Mouse (Mus musculus) neural tube, embryonic 13.5 days (tissue): ENCODE results near the gene Wfdc1. TPM values are rescaled to one million over a fixed set of nuclear protein-coding genes. Genes with fewer than 3 reads are reported as not detected.
A peak's percentile ranks its signal among the peaks of the same experiment; 100 is the strongest.

Source experiments
- ATAC-seq: fragments of 200-750 bp; cut with Nextera tagmentation; 2 replicates; pipeline ENCODE4 v1.8.0; 2017; ENCODE audit warnings: low read depth, mild to moderate bottlenecking, moderate TSS enrichment, moderate library complexity
- H3K27ac ChIP-seq: fragments of 300-500 bp; sonication (generic); replicated peaks from 2 replicates; pipeline ENCODE4 v1.5.1; 2015; ENCODE audit warnings: moderate library complexity, mild to moderate bottlenecking, inconsistent platforms
- H3K27me3 ChIP-seq: fragments of 300-500 bp; sonication (generic); 2 replicates; pipeline ENCODE4 v1.6.1; 2015; ENCODE audit warnings: mild to moderate bottlenecking, inconsistent platforms
- H3K36me3 ChIP-seq: fragments of 300-500 bp; sonication (generic); 2 replicates; pipeline ENCODE4 v1.6.1; 2015; ENCODE audit warnings: mild to moderate bottlenecking, inconsistent platforms
- H3K4me1 ChIP-seq: fragments of 300-500 bp; sonication (generic); replicated peaks from 2 replicates; pipeline ENCODE4 v1.6.1; 2015; ENCODE audit warnings: inconsistent platforms
- H3K4me2 ChIP-seq: fragments of 300-500 bp; sonication (generic); 2 replicates; pipeline ENCODE4 v1.6.1; 2015; ENCODE audit warnings: inconsistent platforms, mild to moderate bottlenecking, moderate library complexity
- H3K4me3 ChIP-seq: fragments of 300-500 bp; sonication (generic); 2 replicates; pipeline ENCODE4 v1.5.1; 2015; ENCODE audit warnings: mild to moderate bottlenecking, inconsistent platforms
- H3K9ac ChIP-seq: fragments of 300-500 bp; sonication (generic); 2 replicates; pipeline ENCODE4 v1.6.1; 2015; ENCODE audit warnings: moderate library complexity, mild to moderate bottlenecking, inconsistent platforms
- H3K9me3 ChIP-seq: fragments of 300-500 bp; sonication (generic); 2 replicates; pipeline ENCODE4 v1.6.1; 2016; ENCODE audit warnings: inconsistent platforms
- WGBS: fragments of 180-500 bp; shearing (Covaris S2); methylation state at CpG from one replicate; pipeline ENCODE4 v1.1.7; 2015; 5-methylcytosine and 5-hydroxymethylcytosine counted together
- polyA plus RNA-seq: library from polyadenylated mRNA; unstranded; fragments of >200 nt; fragmentation: Nextera tagmentation; extraction: Ambion mirVana; gene quantifications from 2 replicates; pipeline ENCODE4 v1.2.1, GENCODE M21; 2015

Wfdc1 gene
- polyA plus RNA-seq, 1 experiment from 2014 or later, result 3.4 TPM

DNA sequence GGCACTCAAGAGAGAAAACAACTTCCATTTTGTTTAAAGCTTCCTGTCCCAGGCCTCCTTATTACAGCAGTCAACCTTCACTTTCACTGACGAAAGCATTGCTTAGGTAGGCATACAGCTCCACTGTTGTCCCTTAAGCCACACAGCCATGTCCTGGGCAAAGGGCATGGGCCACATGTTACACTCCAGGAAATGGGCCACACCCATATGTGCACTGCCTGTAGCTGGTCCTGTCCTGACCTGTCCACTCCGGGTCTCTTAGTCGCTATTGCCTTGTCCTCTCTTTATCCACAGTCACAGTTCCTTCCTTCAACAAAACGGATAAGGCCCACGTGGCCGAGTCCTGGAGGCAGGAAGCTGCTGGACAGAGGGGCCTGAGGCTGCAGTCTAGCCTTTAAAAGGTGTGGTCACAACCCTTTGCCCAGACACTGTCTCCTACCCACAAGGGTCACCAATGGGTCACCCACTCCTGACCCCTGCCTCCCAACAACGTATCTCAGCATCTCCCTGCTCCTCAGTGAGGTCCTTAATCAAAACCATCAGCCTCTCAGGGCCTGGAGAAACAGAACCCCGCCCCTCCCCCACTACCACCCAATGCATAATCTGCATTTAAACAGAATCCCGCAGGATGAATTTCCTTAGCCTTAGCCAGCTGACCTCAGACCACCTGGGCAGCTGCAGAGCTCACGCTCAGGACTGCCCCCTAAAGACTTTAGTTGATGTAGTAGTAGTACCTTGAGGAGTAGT lies 38.4 kb upstream of the Wfdc1 start:
- H3K27ac ChIP-seq, result no peak overlapping the region
- no peak overlapping the region for H3K4me2 ChIP-seq
- H3K36me3 ChIP-seq, result no peaks in the 10 kb centered on the region
- no peak overlapping the region for H3K4me3 ChIP-seq
- peaks cover 14% of the 10 kb centered on the region for H3K4me1 ChIP-seq
- no peaks in the 10 kb centered on the region for H3K9me3 ChIP-seq
- H3K27me3 ChIP-seq, result no peaks in the 10 kb centered on the region
- H3K9ac ChIP-seq, result no peak overlapping the region
- ATAC-seq, result no peak
- 40% methylated on average over 10 of the region's 10 CpGs for WGBS

DNA sequence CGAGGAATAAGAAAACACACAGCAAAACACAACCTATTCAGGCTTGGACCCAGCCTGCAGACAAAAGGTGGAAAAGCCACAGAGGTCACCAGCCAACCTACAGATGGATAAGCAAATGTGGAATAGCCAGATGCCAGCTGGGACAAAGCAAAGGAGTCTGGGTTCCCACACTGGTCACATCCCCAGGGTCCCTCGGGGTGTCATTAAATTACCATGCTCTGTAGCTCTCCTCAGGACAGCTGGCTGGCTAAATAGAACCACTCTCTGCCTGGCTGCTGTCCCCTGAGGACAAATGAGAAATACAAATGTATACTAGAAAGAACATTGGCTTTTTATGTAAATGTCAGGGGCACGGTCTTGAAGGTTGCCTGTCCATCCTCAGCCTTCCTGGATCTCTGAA lies 35.3 kb upstream of the Wfdc1 start:
- 16% methylated on average over 3 of the region's 3 CpGs for WGBS
- H3K4me1 ChIP-seq, result peaks cover 32% of the 10 kb centered on the region
- H3K27ac ChIP-seq, result no peak overlapping the region

DNA sequence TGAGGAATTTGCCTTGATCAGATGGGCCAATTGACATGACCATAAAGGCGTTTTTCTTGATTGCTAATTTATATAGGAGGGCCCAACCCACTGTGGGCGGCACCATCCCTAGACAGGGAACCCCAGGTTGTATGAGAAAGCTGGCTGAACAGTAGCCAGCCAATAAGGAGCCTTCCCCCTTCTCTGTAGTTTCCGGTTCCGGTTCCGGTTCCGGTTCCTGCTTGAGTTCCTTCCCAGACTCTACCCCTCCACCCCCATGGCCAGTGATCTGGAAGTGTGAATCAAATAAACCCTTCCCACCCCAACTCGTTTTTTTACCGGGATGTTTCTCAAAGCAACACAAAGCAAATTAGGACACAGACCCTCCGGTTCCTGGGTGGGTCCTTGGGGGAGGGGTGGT lies 33.9 kb upstream of the Wfdc1 start:
- Histone ChIP-seq H3K4me3 (no peak overlapping the region), H3K36me3 (no peaks in the 10 kb centered on the region), H3K27me3 (peaks cover 13% of the 10 kb centered on the region), H3K4me2 (no peak overlapping the region), H3K4me1 (peaks cover 33% of the 10 kb centered on the region), H3K9me3 (no peaks in the 10 kb centered on the region), H3K9ac (no peak overlapping the region), H3K27ac (no peak overlapping the region)
- ATAC-seq, result no peak
- WGBS, result 88% methylated on average over 9 of the region's 9 CpGs

More for the DNA sequence above, 35.3 kb upstream of the Wfdc1 start:
- peak; percentile 53; the same call in 1 of the 2 replicates for ATAC-seq
- Histone ChIP-seq H3K36me3 (no peaks in the 10 kb centered on the region), H3K9me3 (no peaks in the 10 kb centered on the region), H3K4me2 (no peak overlapping the region), H3K4me3 (no peak overlapping the region), H3K9ac (no peak overlapping the region), H3K27me3 (peaks cover 11% of the 10 kb centered on the region)

DNA sequence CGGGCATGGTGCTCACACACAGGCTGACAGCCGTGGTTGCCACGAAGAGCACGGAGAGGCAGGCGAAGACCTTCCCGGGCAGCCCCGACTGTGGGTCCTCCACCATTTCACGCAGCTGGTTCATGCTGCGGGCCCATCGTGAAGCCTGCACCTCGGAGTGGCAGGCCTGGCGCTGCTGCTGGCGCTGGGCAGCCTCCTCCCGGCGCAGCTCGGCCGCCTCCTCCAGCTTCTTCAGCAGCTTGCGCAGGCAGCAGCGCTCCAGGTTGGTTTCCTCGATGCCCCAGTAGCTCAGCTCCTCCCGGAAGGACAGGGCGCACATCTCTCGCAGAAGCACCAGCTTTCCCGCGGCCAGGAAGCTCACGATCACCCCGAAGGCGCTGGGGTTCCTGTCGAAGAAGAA lies 33.3 kb upstream of the Wfdc1 start:
- no peak overlapping the region for H3K4me3 ChIP-seq
- H3K9ac ChIP-seq, result 0 out of 2 replicates have a peak overlapping the region, but pooled peaks have one; percentile 26
- H3K9me3 ChIP-seq, result no peaks in the 10 kb centered on the region
- no peak overlapping the region for H3K4me2 ChIP-seq
- H3K4me1 ChIP-seq, result peaks cover 33% of the 10 kb centered on the region
- no peak for ATAC-seq
- H3K27me3 ChIP-seq, result peaks cover 20% of the 10 kb centered on the region
- H3K36me3 ChIP-seq, result no peaks in the 10 kb centered on the region
- 55% methylated on average over 29 of the region's 29 CpGs for WGBS
- H3K27ac ChIP-seq, result no peak overlapping the region

DNA sequence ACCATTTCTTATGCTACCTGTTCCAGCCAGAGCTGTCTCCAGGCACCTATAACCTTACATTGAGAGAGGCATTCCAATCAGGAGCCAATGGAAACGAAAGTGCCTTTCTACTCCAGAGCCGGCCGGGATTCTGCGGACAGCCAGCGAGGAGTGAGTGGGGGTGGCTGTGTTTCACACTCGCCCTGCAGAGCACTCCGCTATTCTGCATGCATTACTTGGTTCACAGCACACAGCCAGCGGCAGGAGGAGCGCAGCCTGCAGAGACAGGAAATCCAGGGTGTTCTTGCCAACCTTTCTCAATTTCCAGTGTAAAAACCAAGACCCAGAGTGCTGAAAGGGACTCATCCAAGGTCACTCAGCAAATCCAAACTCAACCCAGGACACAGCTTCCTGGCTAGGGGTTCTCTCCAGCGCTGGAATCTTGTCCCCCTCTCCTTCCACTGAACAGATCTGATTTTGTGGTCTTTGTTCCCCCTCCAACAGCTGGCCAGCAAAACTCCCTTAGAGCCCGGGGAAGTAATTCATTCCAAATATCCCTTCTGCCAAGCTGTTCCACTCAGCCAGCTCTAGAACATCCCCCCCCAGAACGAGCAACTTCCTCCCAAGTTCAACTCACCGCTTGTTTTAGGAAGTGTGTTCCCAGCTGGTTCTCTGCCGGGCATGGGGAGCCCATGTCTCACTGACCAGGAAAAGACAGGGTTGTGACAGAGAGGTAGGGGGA lies 31.4 kb upstream of the Wfdc1 start:
- Histone ChIP-seq H3K27me3 (peaks cover 20% of the 10 kb centered on the region), H3K27ac (0 out of 2 replicates have a peak overlapping the region, but pooled peaks have one; percentile 4), H3K9me3 (no peaks in the 10 kb centered on the region), H3K36me3 (no peaks in the 10 kb centered on the region), H3K4me1 (peaks cover 33% of the 10 kb centered on the region), H3K4me3 (no peak overlapping the region), H3K9ac (no peak overlapping the region), H3K4me2 (no peak overlapping the region)
- 24% methylated on average over 14 of the region's 14 CpGs for WGBS
- no peak for ATAC-seq

DNA sequence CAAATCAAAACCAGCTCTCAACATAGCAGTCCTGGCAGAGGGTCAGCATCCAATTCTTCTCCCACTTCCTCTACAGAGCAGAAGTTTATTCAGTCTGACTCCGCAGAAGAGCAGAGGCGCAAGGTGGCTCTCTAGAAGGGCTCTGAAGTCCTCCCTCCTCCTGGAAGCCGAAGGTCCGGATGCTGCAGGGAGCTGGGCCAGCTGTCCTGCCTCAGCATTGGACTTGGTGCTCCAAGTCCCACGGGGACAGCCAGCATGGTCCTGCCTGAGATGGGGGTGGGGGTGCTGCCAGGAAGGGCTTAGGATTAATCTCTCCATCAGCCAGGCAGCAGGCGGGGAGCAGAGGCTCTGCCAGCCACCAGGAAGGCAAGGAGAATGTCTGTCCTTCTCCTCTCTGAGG lies 30.8 kb upstream of the Wfdc1 start, which contains the start of gene Kcng4:
Gene Kcng4, minus strand, starts transcription at position 303 of the 400 bp plus-strand sequence.
- Histone ChIP-seq H3K4me3 (no peak within 1 kb of the TSS), H3K36me3 (no peaks in the 10 kb centered on the region), H3K27me3 (peaks cover 20% of the 10 kb centered on the region), H3K4me2 (no peak within 1 kb of the TSS), H3K9me3 (no peaks in the 10 kb centered on the region), H3K9ac (no peak within 1 kb of the TSS), H3K27ac (0 out of 2 replicates have a peak within 1 kb of the TSS, but pooled peaks have one; percentile 4), H3K4me1 (peaks cover 34% of the 10 kb centered on the region)
- no peak for ATAC-seq
- 61% methylated on average over 6 of the region's 6 CpGs for WGBS

DNA sequence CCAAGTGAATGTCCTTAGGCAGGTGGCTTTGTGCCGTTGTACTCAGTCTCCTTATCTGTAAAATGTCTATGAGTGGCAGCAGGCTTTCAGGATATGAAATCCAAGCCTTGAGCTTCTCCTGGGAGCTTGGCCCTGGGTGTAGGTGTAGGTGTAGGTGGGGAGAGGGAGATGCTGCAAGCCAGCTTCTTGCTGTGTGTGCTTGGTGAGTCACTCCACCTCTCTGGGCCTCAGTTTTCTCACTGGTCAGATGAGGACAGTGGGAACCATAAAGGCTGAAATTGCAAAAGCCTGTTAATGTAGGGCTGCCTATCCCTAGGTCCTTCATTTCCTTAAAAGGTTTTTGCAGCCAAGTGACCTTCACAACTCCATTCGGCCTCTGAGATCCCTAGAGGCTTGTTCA lies 30.2 kb upstream of the Wfdc1 start:
- peaks cover 20% of the 10 kb centered on the region for H3K27me3 ChIP-seq
- H3K4me3 ChIP-seq, result no peak overlapping the region
- H3K4me2 ChIP-seq, result no peak overlapping the region
- no peaks in the 10 kb centered on the region for H3K36me3 ChIP-seq
- H3K9me3 ChIP-seq, result no peaks in the 10 kb centered on the region
- no peak for ATAC-seq
- H3K9ac ChIP-seq, result no peak overlapping the region
- WGBS, result 70% methylated on average over 2 of the region's 2 CpGs
- no peak overlapping the region for H3K27ac ChIP-seq
- peaks cover 28% of the 10 kb centered on the region for H3K4me1 ChIP-seq

DNA sequence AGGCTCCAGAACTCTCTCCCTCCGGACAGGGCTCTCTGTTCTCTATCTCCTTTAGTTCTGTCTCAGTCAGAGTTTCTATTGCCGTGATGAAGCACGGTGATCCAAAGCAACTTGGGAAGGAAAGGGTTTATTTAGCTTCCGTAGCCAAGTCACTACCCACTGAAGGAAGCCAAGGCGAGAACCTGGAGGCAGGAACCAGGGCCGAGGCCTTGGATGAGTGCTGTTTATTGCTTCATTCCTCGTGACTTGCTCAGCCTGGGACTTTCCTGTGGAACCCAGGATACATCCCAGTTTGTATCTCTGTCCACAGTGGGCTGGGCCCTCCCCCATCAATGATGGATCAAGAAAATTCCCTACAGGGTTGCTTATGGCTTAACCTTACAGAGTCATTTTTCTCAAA lies 29.4 kb upstream of the Wfdc1 start:
- Histone ChIP-seq H3K4me1 (peaks cover 23% of the 10 kb centered on the region), H3K4me3 (no peak overlapping the region), H3K27me3 (peaks cover 20% of the 10 kb centered on the region), H3K4me2 (no peak overlapping the region), H3K9me3 (no peaks in the 10 kb centered on the region), H3K27ac (no peak overlapping the region), H3K9ac (no peak overlapping the region), H3K36me3 (no peaks in the 10 kb centered on the region)
- WGBS, result 64% methylated on average over 7 of the region's 7 CpGs
- no peak for ATAC-seq

DNA sequence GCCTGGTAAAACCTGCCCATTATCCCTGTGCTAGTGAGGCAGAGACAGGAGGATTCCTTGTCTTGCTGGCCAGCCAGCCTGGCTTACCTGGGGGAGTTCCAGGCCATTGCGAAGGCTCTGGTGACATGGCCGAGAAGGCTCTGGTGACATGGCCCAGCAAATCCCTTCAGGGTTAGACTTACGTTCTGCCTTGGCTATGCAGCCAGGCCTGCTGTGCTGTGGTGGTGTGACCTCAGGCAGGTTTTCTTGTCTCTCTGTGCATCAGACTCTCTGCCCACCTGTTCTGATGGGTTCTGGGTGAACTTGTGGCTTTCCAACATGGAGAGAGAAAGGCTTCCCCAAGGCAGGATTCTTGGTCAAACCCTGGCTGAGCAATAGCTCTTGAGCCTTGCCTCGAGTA lies 28.8 kb upstream of the Wfdc1 start:
- no peak overlapping the region for H3K27ac ChIP-seq
- no peaks in the 10 kb centered on the region for H3K36me3 ChIP-seq
- H3K9me3 ChIP-seq, result no peaks in the 10 kb centered on the region
- H3K27me3 ChIP-seq, result peaks cover 20% of the 10 kb centered on the region
- H3K4me1 ChIP-seq, result peaks cover 23% of the 10 kb centered on the region
- no peak for ATAC-seq
- H3K9ac ChIP-seq, result no peak overlapping the region
- 90% methylated on average over 4 of the region's 4 CpGs for WGBS
- no peak overlapping the region for H3K4me3 ChIP-seq
- no peak overlapping the region for H3K4me2 ChIP-seq

DNA sequence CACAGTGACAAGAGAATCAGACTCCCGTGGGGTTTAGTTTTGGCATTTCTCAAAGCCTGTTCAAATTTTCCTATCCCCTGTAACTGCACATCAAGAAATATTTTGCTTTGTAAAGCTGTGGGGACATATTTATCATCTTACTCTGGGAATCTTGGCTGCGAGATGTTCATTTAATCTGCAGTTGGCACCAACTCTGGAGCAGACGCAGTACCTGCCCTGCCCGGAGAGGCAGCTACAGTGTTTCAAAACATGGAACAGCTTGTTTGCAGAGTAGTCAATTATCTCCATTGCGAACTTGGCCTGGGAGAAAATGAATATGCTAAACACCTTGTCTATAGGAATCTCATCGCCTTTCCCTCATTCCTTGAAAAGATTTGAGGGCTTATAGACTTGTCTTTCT lies 27.9 kb upstream of the Wfdc1 start:
- Histone ChIP-seq H3K4me3 (no peak overlapping the region), H3K27ac (no peak overlapping the region), H3K9ac (no peak overlapping the region), H3K9me3 (no peaks in the 10 kb centered on the region), H3K36me3 (no peaks in the 10 kb centered on the region), H3K4me1 (peaks cover 23% of the 10 kb centered on the region), H3K27me3 (peaks cover 18% of the 10 kb centered on the region), H3K4me2 (no peak overlapping the region)
- ATAC-seq, result no peak
- 83% methylated on average over 6 of the region's 6 CpGs for WGBS

DNA sequence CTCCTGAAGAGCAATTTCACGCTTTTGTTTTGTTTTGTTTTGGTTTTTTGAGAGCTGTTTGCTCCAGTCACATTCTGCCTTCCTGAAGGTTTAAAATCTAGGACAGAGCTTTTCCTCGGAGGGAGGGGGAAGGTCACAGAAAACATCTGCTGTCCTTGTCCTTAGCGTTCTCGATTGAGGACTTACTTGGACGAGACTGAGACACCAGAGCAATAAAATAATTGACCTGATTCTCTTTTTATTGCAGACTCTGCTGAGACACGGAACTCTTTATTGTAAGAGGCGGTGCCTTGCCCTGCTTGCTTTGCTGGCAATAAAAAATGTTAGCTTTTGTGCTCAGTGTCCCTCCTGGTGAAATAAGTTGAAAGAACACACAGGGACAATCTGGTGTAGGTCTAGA lies 26.4 kb upstream of the Wfdc1 start:
- Histone ChIP-seq H3K9ac (no peak overlapping the region), H3K4me2 (no peak overlapping the region), H3K36me3 (no peaks in the 10 kb centered on the region), H3K4me1 (peaks cover 25% of the 10 kb centered on the region), H3K4me3 (no peak overlapping the region), H3K27me3 (0 out of 2 replicates have a peak, but pooled peaks cover 8% of the 10 kb centered on the region), H3K27ac (no peak overlapping the region), H3K9me3 (no peaks in the 10 kb centered on the region)
- WGBS, result 19% methylated on average over 7 of the region's 7 CpGs
- no peak for ATAC-seq

DNA sequence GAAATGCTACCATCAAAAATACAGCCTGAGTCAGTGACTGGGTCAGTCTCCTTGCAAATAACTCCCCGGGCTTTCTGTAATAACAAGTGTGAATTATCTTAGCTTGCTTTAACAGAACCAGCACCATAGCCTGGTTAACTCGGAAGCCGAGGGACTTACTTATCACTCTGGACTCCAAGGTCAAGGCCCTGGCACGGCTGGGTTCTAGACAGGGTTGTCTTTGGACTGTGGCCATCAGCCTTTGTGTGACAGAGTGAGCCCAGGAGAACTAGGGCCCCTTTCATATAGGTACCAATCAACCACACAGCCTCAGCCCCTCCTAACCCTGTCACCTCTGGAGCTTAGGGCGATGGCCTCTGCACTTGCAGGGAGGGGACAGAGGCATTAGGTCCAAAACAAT lies 25.1 kb upstream of the Wfdc1 start:
- 86% methylated on average over 5 of the region's 5 CpGs for WGBS
- H3K9ac ChIP-seq, result no peak overlapping the region
- ATAC-seq, result no peak
- H3K4me2 ChIP-seq, result no peak overlapping the region
- no peaks in the 10 kb centered on the region for H3K9me3 ChIP-seq
- no peak overlapping the region for H3K27ac ChIP-seq
- no peak overlapping the region for H3K4me3 ChIP-seq
- H3K27me3 ChIP-seq, result 0 out of 2 replicates have a peak, but pooled peaks cover 8% of the 10 kb centered on the region
- peaks cover 26% of the 10 kb centered on the region for H3K4me1 ChIP-seq
- no peaks in the 10 kb centered on the region for H3K36me3 ChIP-seq
